Mouse (Mus musculus) thymus, adult 2 months (tissue): ENCODE results near the gene Rab37. TPM values are rescaled to one million over a fixed set of nuclear protein-coding genes. Genes with fewer than 3 reads are reported as not detected.

Experiments used
- DNase-seq: peaks from one replicate; pipeline ENCODE4 v3.0.0; 2021
- H3K27ac ChIP-seq: fragments of 200-500 bp; 2 replicates; pipeline ENCODE4 v1.5.1; 2012; ENCODE audit warnings: low read length, control low read depth; ENCODE audit not compliant: control insufficient read depth, insufficient read depth
- H3K27me3 ChIP-seq: fragments of 200-500 bp; 2 replicates; pipeline ENCODE4 v1.6.1; 2012; ENCODE audit warnings: mild to moderate bottlenecking, low read length, moderate library complexity, mixed read lengths; ENCODE audit not compliant: control insufficient read depth, insufficient read depth
- H3K36me3 ChIP-seq: fragments of 200-500 bp; 2 replicates; pipeline ENCODE4 v1.6.1; 2012; ENCODE audit warnings: mild to moderate bottlenecking, low read length, moderate library complexity; ENCODE audit not compliant: control insufficient read depth, insufficient read depth
- H3K4me1 ChIP-seq: fragments of 200-500 bp; replicated peaks from 2 replicates; pipeline ENCODE4 v1.6.1; 2012; ENCODE audit warnings: low read length; ENCODE audit not compliant: control insufficient read depth, insufficient read depth
- H3K4me3 ChIP-seq: fragments of 200-500 bp; 2 replicates; pipeline ENCODE4 v1.5.1; 2012; ENCODE audit warnings: mild to moderate bottlenecking, low read length, control low read depth, moderate library complexity; ENCODE audit not compliant: control insufficient read depth, insufficient read depth
- CTCF ChIP-seq: fragments of 200-500 bp; IDR thresholded peaks from 2 replicates; pipeline ENCODE4 v1.5.1; 2012; ENCODE audit warnings: mild to moderate bottlenecking, control low read depth, low read length, moderate library complexity, borderline replicate concordance; ENCODE audit not compliant: control insufficient read depth, poor library complexity, insufficient read depth; ENCODE audit errors: extremely low read depth
- POLR2A ChIP-seq: fragments of 200-500 bp; IDR thresholded peaks from 2 replicates; pipeline ENCODE4 v1.6.1; 2012; ENCODE audit warnings: mild to moderate bottlenecking, low read length, control low read depth, moderate library complexity; ENCODE audit not compliant: control insufficient read depth, poor library complexity, insufficient read depth; ENCODE audit errors: extremely low read depth
- WGBS: fragments of 180-500 bp; shearing (Covaris S2); methylation state at CpG from one replicate; pipeline ENCODE4 v1.1.7; 2018; 5-methylcytosine and 5-hydroxymethylcytosine counted together
- polyA plus RNA-seq: library from polyadenylated mRNA; depleted of rRNA; stranded (reverse); fragments of >200 nt; gene quantifications from 2 replicates; pipeline ENCODE4 v1.2.3, GENCODE M21; 2012

Gene Rab37
- polyA plus RNA-seq, 1 experiment: 18.3 TPM

DNA sequence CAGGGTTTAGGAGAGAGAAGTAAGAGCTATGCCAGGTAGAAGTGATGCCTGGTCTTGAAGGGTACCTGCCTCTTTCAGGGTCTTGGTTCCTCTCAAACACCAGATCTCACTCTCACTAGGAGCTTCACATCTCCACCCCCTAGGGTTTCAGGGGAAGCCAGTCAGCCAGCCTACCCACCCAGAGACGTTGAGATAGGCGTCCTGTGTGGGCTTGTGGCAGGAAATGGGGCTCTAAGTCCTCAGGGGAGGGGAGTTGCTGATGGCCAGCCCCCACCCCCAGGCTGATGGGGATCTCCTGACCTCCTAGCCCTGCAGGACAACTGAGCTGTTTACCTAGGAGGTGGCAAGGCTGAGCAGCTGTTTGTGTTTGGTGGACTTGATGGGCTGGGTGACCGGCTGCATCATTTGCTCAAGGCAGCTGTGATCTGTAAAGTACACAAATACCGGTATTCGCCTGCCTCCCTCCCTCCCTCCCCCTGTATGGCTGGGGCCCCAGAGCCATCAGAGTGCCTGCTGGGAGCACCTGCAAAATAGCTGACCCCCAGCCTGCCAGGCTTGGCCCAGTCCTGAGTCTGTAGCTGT, 63.9 kb downstream of the Rab37 start:
- Histone ChIP-seq H3K4me1 (peaks cover 80% of the 10 kb centered on the region), H3K27me3 (no peaks in the 10 kb centered on the region), H3K4me3 (peak overlapping the region; percentile 31), H3K36me3 (no peaks in the 10 kb centered on the region), H3K27ac (peak overlapping the region; percentile 54; the same call in 1 of the 2 replicates)
- WGBS: 6% methylated on average over 5 of the region's 5 CpGs
- DNase-seq: peak; percentile 70
- TF ChIP-seq CTCF (no peak), POLR2A (no peak)

DNA sequence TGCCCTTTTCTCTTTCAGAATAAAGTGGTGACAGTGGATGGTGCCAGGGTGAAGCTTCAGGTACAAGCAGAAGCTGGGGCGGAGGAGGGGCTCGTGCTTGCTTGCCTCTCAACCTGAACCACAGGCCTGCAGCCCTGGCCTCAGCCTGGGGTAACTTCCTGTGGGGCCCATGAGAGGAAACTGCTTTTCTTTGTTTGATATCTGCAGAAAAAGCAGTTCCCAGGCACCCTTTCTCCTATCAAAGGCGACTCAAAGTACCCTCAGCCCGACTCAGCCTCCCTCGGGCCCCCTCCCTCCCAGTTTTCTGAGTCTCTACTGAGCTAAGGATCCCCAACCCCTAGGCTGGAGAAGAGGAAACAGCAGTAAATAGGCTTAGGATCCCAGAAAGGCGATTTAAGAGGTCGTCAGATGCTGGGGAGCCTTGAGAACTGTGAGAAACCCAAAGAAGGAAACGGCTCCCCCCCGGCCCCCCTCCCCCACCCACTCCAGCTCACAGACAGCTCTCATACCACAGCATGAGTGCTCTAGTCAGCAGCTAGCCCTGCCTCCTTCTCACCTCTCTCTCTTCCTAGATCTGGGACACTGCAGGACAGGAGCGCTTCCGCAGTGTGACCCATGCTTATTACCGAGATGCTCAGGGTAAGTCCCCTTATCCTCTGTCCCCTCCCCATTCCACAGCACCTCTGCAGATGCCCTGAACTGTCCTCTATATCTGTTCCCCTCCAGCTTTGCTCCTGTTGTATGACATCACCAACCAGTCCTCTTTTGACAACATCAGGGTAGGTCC, 66.9 kb downstream of the Rab37 start:
- peaks cover 80% of the 10 kb centered on the region for H3K4me1 ChIP-seq
- DNase-seq: peak; percentile 85
- peak overlapping the region; percentile 91 for H3K27ac ChIP-seq
- 2% methylated on average over 12 of the region's 12 CpGs for WGBS
- TF ChIP-seq CTCF (no peak), POLR2A (0 out of 2 replicates have a peak, but pooled peaks have one; percentile 5)
- peak overlapping the region; percentile 15 for H3K4me3 ChIP-seq
- H3K27me3 ChIP-seq: no peaks in the 10 kb centered on the region
- H3K36me3 ChIP-seq: no peaks in the 10 kb centered on the region

DNA sequence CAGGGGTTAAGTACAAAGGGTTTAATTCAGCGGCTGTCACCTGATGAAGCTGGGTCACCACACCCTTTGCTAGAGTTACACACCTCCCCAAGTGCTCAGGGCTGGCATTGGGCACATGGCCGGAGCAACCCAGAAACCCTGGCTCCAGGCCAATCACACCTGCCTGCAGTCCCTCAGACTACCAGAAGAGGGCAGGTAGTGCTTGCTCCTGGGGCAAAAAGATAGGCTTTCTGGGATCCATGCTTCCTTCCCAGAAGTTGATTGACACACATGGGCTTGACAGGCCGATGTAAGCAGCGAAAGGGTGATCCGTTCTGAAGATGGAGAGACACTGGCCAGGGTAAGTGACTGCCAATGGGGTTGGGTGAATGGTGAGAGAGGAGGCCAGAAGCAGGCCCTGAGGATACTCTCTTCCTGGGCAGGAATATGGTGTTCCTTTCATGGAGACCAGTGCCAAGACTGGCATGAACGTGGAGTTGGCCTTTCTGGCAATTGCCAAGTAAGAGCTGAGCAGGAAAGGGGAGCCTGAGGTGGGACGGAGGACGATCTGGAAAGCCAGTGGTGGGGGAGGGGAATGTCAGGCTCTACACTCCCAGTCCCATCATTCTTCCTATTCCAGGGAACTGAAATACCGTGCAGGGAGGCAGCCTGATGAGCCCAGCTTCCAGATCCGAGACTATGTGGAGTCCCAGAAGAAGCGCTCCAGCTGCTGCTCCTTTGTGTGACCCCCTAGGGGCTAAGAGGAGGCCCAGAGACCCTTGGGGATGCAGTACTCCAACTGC, 69.0 kb downstream of the Rab37 start:
- no peaks in the 10 kb centered on the region for H3K27me3 ChIP-seq
- H3K4me1 ChIP-seq: peaks cover 64% of the 10 kb centered on the region
- DNase-seq: peak; percentile 80
- H3K27ac ChIP-seq: no peak overlapping the region
- TF ChIP-seq CTCF: peak; percentile 77
- TF ChIP-seq POLR2A: no peak
- H3K36me3 ChIP-seq: no peaks in the 10 kb centered on the region
- 84% methylated on average over 11 of the region's 11 CpGs for WGBS
- no peak overlapping the region for H3K4me3 ChIP-seq

DNA sequence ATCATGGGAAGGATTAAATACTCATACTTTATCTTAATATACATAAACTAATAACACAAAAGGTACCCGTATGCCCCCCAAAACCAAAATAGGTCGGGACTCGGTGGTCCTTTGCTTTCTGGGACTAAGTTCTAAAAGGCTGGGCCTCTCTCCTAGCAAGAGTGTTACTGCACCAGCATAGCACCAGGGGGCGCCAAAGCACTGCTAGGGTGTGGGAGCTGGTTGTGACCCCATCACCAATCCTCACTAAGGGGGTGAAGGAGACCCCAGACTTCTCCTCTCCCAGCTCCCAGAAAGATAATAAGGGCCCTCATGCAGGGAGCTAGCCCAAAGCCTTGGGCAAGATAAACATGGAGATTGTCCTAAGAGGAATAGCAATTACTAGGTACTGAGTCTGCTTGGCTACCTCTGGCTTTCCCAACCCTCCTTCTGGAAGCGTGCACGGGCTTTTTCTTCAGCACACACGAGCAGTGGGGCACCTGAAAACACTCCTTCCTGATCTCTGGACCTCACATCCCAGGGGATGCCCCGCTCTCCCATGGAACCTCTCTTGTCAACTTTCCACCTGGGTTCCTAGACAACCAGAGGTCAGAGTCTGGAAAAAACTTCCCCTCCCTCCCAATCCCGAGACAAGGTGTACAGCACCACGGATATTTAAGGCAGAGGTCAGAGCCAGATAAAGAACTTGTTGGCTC, 69.8 kb downstream of the Rab37 start:
- Histone ChIP-seq H3K4me3 (no peak overlapping the region; the same call in 1 of the 2 replicates), H3K27ac (peak overlapping the region; percentile 94), H3K27me3 (no peaks in the 10 kb centered on the region), H3K36me3 (no peaks in the 10 kb centered on the region), H3K4me1 (peaks cover 65% of the 10 kb centered on the region)
- WGBS: 31% methylated on average over 10 of the region's 10 CpGs
- DNase-seq: peak; percentile 93
- TF ChIP-seq CTCF (peak; percentile 89; the same call in 1 of the 2 replicates), POLR2A (no peak)

DNA sequence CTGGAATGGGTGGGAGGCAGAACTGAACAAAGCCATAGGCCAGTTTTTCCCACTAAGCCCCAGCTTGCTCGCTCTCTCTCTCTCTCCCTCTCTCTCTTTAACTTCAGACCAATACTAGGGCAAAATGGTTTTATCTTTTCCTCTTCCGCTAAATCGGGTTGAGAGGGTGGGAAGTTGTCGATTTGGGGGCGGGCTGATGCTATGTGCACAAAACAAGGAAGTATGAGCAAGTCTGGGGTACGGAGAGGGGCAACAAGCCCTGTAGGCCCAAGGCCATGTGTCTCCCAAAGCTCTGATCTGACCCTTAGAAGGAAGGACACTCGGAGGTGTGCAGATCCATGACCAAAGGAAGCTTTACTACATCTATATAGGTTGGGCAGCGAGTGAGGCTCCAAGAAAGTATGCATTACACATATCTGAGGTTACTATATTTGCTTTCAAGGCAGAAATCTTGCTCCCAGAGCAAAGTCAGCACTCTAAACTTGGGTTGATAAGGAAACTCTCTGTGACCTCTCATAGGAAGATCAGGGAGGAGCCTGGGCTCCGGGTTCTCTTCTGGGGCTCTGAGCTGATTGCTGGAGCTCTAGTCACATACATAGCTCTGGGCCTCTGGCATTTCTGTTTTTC, 70.5 kb downstream of the Rab37 start:
- 21% methylated on average over 9 of the region's 9 CpGs for WGBS
- Histone ChIP-seq H3K27me3 (no peaks in the 10 kb centered on the region), H3K4me1 (peaks cover 65% of the 10 kb centered on the region), H3K4me3 (no peak overlapping the region; the same call in 1 of the 2 replicates), H3K36me3 (no peaks in the 10 kb centered on the region), H3K27ac (peak overlapping the region; percentile 94)
- DNase-seq: peak; percentile 56
- TF ChIP-seq POLR2A (no peak; the same call in 1 of the 2 replicates), CTCF (no peak)

DNA sequence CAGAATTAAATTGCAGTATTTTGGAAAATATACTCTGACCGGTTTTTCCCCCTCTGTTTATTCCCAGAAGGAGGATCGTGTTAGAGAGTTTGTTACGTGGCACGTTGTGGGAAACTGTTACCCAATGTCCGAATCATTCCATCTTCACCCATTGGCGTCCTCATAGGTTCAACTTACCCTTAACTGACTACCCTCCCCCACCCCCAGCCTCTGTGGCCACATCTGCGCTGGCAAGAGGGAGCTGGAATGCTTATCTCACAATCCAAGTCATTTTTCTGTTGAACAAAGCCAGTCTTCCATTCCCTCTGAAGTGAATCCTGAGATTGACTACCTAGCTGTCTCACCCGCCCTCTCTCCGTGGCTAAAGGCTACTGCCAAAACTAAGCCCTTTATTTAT, 71.0 kb downstream of the Rab37 start:
- DNase-seq: no peak
- H3K4me1 ChIP-seq: peaks cover 61% of the 10 kb centered on the region
- H3K4me3 ChIP-seq: no peak overlapping the region; the same call in 1 of the 2 replicates
- no peaks in the 10 kb centered on the region for H3K36me3 ChIP-seq
- H3K27ac ChIP-seq: peak overlapping the region; percentile 94
- TF ChIP-seq POLR2A (no peak), CTCF (no peak)
- no peaks in the 10 kb centered on the region for H3K27me3 ChIP-seq
- 37% methylated on average over 9 of the region's 9 CpGs for WGBS
